Mouse (Mus musculus) liver, embryonic 14.5 days (tissue): ENCODE data around the gene Ikbke. TPM values are rescaled to one million over a fixed set of nuclear protein-coding genes. Genes with fewer than 3 reads are reported as not detected.

Experiments used
- ATAC-seq: fragments of 200-750 bp; cut with Nextera tagmentation; 2 replicates; pipeline ENCODE4 v1.8.0; 2017; ENCODE audit warnings: moderate number of reproducible peaks, mild to moderate bottlenecking, moderate library complexity; ENCODE audit not compliant: insufficient read depth
- DNase-seq, 3 experiments: peaks; one replicate each; pipeline ENCODE4 v3.0.0-alpha.2; 2012 to 2013; ENCODE audit warnings: low read depth in 3 of 3, low spot score in 3 of 3
- H3K27ac ChIP-seq: fragments of 300-500 bp; sonication (generic); 2 replicates; pipeline ENCODE4 v1.5.1; 2014; ENCODE audit warnings: moderate library complexity, mild to moderate bottlenecking, control low read depth, inconsistent platforms
- H3K27me3 ChIP-seq: fragments of 300-500 bp; sonication (generic); 2 replicates; pipeline ENCODE4 v1.6.1; 2014; ENCODE audit warnings: mild to moderate bottlenecking, low read length, moderate library complexity; ENCODE audit not compliant: control insufficient read depth, insufficient read depth
- H3K36me3 ChIP-seq: fragments of 300-500 bp; sonication (generic); replicated peaks from 2 replicates; pipeline ENCODE4 v1.6.1; 2014; ENCODE audit warnings: low read depth; ENCODE audit not compliant: control insufficient read depth, insufficient read depth
- H3K4me1 ChIP-seq, 2 experiments: fragments of 200-500 bp in 1 of 2; fragments of 300-500 bp in 1 of 2; sonication (generic) in 1 of 2; replicated peaks; 2 replicates each; pipeline ENCODE4 v1.6.1; 2012 to 2014; ENCODE audit warnings: antibody characterized with exemption in 1 of 2, inconsistent platforms in 1 of 2, low read length in 1 of 2; ENCODE audit not compliant: control insufficient read depth in 2 of 2, insufficient read depth in 2 of 2
- H3K4me2 ChIP-seq: fragments of 300-500 bp; sonication (generic); 2 replicates; pipeline ENCODE4 v1.6.1; 2014; ENCODE audit warnings: low read depth, mild to moderate bottlenecking, control low read depth, moderate library complexity
- H3K4me3 ChIP-seq, 2 experiments: fragments of 200-500 bp in 1 of 2; fragments of 300-500 bp in 1 of 2; sonication (generic) in 1 of 2; 2 replicates each; pipeline ENCODE4 v1.5.1; 2012 to 2014; ENCODE audit warnings: low read depth in 2 of 2, low read length in 2 of 2, mild to moderate bottlenecking in 2 of 2, control low read depth in 1 of 2, inconsistent platforms in 1 of 2, moderate library complexity in 1 of 2; ENCODE audit not compliant: insufficient read depth in 1 of 2
- H3K9ac ChIP-seq: fragments of 300-500 bp; sonication (generic); replicated peaks from 2 replicates; pipeline ENCODE4 v1.6.1; 2014; ENCODE audit warnings: mild to moderate bottlenecking, control low read depth, moderate library complexity
- H3K9me3 ChIP-seq: fragments of 300-500 bp; sonication (generic); 2 replicates; pipeline ENCODE4 v1.6.1; 2016; ENCODE audit warnings: low read length, mixed read lengths; ENCODE audit not compliant: control insufficient read depth
- CTCF ChIP-seq: IDR thresholded peaks from 2 replicates; pipeline ENCODE4 v1.5.1; 2016; ENCODE audit warnings: antibody characterized with exemption, low read depth, control low read depth
- EP300 ChIP-seq: IDR thresholded peaks from 2 replicates; pipeline ENCODE4 v1.6.1; 2016; ENCODE audit warnings: antibody characterized with exemption, low read depth
- whole genome bisulfite sequencing: fragments of 180-500 bp; shearing (Covaris S2); extraction: QIAGEN DNeasy Blood & Tissue Kit; methylation state at CpG from one replicate; pipeline ENCODE4 v1.1.7; 2014; ENCODE audit not compliant: insufficient replicate concordance; 5-methylcytosine and 5-hydroxymethylcytosine counted together
- polyA plus RNA-seq, 2 experiments: library from polyadenylated mRNA; depleted of rRNA in 1 of 2; stranded (reverse) in 1 of 2; unstranded in 1 of 2; fragments of >200 nt; fragmentation: Nextera tagmentation in 1 of 2; extraction: Ambion mirVana in 1 of 2; gene quantifications; 2 replicates each; pipeline versions ENCODE4 v1.2.1 to v1.2.3; 2012 to 2014

Gene Ikbke
- polyA plus RNA-seq, 2 experiments = 4.9 to 6.4 TPM

DNA sequence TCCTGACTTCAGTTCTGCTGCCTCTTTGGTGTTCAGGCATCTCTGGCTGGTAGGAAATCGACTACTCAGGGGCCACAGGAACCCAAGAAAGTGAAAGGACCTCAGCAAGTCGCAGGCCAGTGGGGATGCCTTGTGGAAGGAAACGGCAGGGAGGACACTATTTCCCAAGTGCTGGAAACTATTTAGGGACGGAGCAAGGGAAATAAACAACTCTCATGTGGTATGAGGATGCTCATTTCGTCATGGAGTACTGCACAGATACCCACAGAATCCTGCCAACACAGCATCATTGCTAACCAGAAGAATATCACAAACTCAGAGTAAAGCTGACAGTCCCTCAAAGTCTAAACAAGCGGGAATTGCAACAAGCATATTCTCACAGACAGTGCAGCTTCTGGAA, 36.5 kb downstream of the Ikbke start:
- DNase-seq (no peak), ATAC-seq (no peak)
- WGBS = 23% methylated on average over 6 of the region's 6 CpGs
- H3K27ac ChIP-seq = no peak overlapping the region
- no peak overlapping the region for H3K9ac ChIP-seq
- no peak overlapping the region for H3K4me3 ChIP-seq
- no peaks in the 10 kb centered on the region for H3K36me3 ChIP-seq
- H3K4me1 ChIP-seq = peaks cover 0 to 8% of the 10 kb centered on the region in 2 experiments; a peak in 1 of 4 replicates
- peaks cover 31% of the 10 kb centered on the region for H3K27me3 ChIP-seq
- TF ChIP-seq EP300 (no peak), CTCF (no peak)
- H3K4me2 ChIP-seq = 0 out of 2 replicates have a peak overlapping the region, but pooled peaks have one; percentile 8
- no peaks in the 10 kb centered on the region for H3K9me3 ChIP-seq

DNA sequence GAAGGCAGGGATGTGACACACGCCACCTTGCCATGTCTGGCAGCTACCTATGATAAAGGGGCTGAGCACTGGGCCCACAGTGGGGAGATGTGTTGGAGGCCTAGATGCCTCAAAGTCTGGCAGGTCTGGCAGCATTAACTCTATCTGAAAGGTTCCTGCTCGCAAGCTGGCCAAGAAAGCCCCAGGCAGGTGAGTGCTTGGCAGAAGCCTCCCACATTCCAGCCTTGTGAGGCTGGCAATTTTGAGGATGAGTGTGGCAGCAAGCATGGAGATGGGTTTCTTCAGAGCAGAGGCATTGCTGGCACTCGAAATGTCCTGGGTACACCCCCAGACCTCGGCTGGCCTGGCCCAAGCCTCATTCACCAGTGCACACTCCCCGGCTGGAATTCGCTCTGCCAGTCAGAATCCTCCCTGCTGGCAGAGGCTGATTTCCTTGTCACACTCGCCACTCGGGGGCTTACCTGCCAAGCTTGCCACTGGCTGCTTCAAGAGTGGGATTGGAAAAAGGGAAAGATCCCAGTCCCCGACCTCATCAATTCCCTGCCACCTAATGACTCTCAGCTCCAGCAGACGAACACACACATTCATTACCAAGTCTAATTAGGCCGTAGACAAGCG, 39.7 kb downstream of the Ikbke start:
- no peak for TF ChIP-seq CTCF
- no peak for TF ChIP-seq EP300
- Histone ChIP-seq H3K27ac (no peak overlapping the region), H3K4me3 (no peak overlapping the region), H3K36me3 (no peaks in the 10 kb centered on the region), H3K4me2 (no peak overlapping the region), H3K4me1 (peaks cover 0 to 5% of the 10 kb centered on the region in 2 experiments; a peak in 1 of 4 replicates), H3K9me3 (no peaks in the 10 kb centered on the region), H3K9ac (no peak overlapping the region), H3K27me3 (peaks cover 19% of the 10 kb centered on the region)
- ATAC-seq = no peak
- DNase-seq = no peak
- WGBS = 56% methylated on average over 12 of the region's 12 CpGs

DNA sequence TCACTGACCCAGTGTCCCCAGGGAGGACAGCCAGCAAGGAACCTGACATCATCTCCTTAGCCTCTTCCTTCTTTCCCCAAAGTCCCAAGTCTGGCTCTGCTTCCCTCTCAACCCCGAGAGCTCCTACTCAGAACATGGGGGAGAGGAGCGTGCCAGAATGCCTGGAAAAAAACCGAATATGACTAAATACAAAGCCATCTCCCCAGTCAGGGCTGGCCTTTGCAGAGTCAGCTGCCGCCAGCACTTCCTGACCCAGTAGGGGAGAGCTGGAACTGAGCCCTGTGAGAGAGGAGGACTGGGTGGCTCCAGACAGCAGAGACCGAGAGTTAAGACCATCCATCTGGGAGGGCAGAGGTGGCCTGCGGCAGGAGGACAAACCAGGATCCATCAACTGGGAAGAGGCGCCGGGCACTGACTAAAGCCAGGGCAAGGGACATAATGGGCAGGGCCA, 40.5 kb downstream of the Ikbke start:
- no peak overlapping the region for H3K4me2 ChIP-seq
- H3K27me3 ChIP-seq = peaks cover 12% of the 10 kb centered on the region
- peaks cover 0 to 5% of the 10 kb centered on the region in 2 experiments; a peak in 1 of 4 replicates for H3K4me1 ChIP-seq
- no peak overlapping the region for H3K4me3 ChIP-seq
- ATAC-seq = no peak
- no peak overlapping the region for H3K27ac ChIP-seq
- H3K36me3 ChIP-seq = no peaks in the 10 kb centered on the region
- no peaks in the 10 kb centered on the region for H3K9me3 ChIP-seq
- TF ChIP-seq CTCF (no peak), EP300 (no peak)
- no peak for DNase-seq
- WGBS = 60% methylated on average over 8 of the region's 8 CpGs
- H3K9ac ChIP-seq = no peak overlapping the region

DNA sequence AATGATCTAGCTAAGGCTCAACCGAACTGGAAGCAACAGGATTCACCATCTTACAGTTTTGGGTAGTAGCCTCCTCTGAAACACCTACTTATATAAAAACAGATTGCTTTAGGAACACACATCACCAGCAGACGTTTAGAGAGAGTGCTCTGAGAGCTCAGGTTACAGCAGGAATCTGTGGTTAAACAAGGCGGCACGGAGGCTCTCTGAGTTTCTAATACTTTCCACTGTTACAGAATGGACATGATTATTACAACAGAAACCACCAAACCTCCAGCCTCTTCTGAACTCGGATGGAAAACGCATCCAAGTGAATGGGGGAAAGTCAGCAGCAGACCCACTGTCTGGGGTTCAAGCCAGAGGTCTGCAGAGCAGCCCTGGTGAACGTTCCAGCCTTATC, 43.3 kb downstream of the Ikbke start:
- Histone ChIP-seq H3K4me3 (no peak overlapping the region), H3K27ac (no peak overlapping the region), H3K36me3 (no peaks in the 10 kb centered on the region), H3K4me1 (peaks cover 0 to 5% of the 10 kb centered on the region in 2 experiments; a peak in 1 of 4 replicates), H3K9me3 (no peaks in the 10 kb centered on the region), H3K4me2 (no peak overlapping the region), H3K9ac (no peak overlapping the region), H3K27me3 (no peaks in the 10 kb centered on the region)
- DNase-seq (no peak), ATAC-seq (no peak)
- 37% methylated on average over 7 of the region's 7 CpGs for WGBS
- TF ChIP-seq EP300 = no peak
- no peak for TF ChIP-seq CTCF

DNA sequence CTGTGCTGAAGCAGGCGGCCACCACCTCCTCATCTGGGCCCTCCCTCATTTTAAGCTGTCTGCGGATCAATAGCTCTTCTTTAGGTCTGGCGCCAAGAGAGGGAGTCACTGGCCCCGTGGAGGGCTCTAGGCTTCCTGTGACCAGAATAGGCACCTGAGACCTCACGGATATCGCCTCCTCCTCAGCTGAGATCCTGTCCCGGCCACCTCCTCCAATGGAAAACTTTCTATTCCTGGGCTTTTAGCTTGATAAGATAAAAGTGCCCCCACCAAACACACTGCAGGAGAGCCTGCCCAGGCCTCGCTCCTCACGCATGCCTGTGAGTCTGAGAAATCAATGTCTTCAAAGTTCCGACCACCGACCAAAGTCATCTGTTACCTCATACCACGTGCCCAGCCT, 45.9 kb downstream of the Ikbke start:
- no peak overlapping the region for H3K27ac ChIP-seq
- no peak for ATAC-seq
- DNase-seq = no peak
- no peak overlapping the region for H3K4me2 ChIP-seq
- no peaks in the 10 kb centered on the region for H3K36me3 ChIP-seq
- 49% methylated on average over 12 of the region's 12 CpGs for WGBS
- TF ChIP-seq CTCF (no peak), EP300 (no peak)
- H3K9me3 ChIP-seq = no peaks in the 10 kb centered on the region
- H3K27me3 ChIP-seq = no peaks in the 10 kb centered on the region
- peaks cover 0 to 3% of the 10 kb centered on the region in 2 experiments; a peak in 1 of 4 replicates for H3K4me1 ChIP-seq
- H3K9ac ChIP-seq = no peak overlapping the region
- H3K4me3 ChIP-seq = no peak overlapping the region
